Mouse (Mus musculus) intestine, postnatal 0 days (tissue): ENCODE measurements around the gene Timm29. TPM values are rescaled to one million over a fixed set of nuclear protein-coding genes. Genes with fewer than 3 reads are reported as not detected.

Experiments
- ATAC-seq: fragments of 200-750 bp; cut with Nextera tagmentation; 2 replicates; pipeline ENCODE4 v1.8.0; 2017; ENCODE audit warnings: mild to moderate bottlenecking, moderate TSS enrichment, moderate library complexity
- H3K27ac ChIP-seq: fragments of 300-500 bp; sonication (generic); 2 replicates; pipeline ENCODE4 v1.5.1; 2014; ENCODE audit warnings: mild to moderate bottlenecking, low read depth, low read length, moderate library complexity
- H3K27me3 ChIP-seq: fragments of 300-500 bp; sonication (generic); replicated peaks from 2 replicates; pipeline ENCODE4 v1.6.1; 2014; ENCODE audit warnings: low read length, mixed read lengths; ENCODE audit not compliant: control insufficient read depth, insufficient read depth
- H3K36me3 ChIP-seq: fragments of 300-500 bp; sonication (generic); 2 replicates; pipeline ENCODE4 v1.6.1; 2014; ENCODE audit warnings: mild to moderate bottlenecking, moderate library complexity; ENCODE audit not compliant: control insufficient read depth, insufficient read depth
- H3K4me1 ChIP-seq: fragments of 300-500 bp; sonication (generic); replicated peaks from 2 replicates; pipeline ENCODE4 v1.6.1; 2014; ENCODE audit warnings: antibody characterized with exemption, low read length, mixed read lengths; ENCODE audit not compliant: control insufficient read depth, insufficient read depth
- H3K4me2 ChIP-seq: fragments of 300-500 bp; sonication (generic); replicated peaks from 2 replicates; pipeline ENCODE4 v1.6.1; 2014; ENCODE audit warnings: low read depth, mild to moderate bottlenecking, moderate library complexity
- H3K4me3 ChIP-seq: fragments of 300-500 bp; sonication (generic); 2 replicates; pipeline ENCODE4 v1.5.1; 2014; ENCODE audit warnings: low read depth, low read length
- H3K9ac ChIP-seq: fragments of 300-500 bp; sonication (generic); 2 replicates; pipeline ENCODE4 v1.6.1; 2014; ENCODE audit warnings: mild to moderate bottlenecking, low read depth, low read length
- H3K9me3 ChIP-seq: fragments of 300-500 bp; sonication (generic); 2 replicates; pipeline ENCODE4 v1.6.1; 2016; ENCODE audit warnings: mixed run types; ENCODE audit not compliant: control insufficient read depth
- CTCF ChIP-seq: sonication (generic); IDR thresholded peaks from 2 replicates; pipeline ENCODE4 v1.5.1; 2016; ENCODE audit warnings: low read depth, mild to moderate bottlenecking, control low read depth, antibody characterized with exemption, moderate library complexity
- WGBS: fragments of 180-500 bp; shearing (Covaris S2); extraction: QIAGEN DNeasy Blood & Tissue Kit; methylation state at CpG from one replicate; pipeline ENCODE4 v1.1.7; 2014; 5-methylcytosine and 5-hydroxymethylcytosine counted together
- polyA plus RNA-seq: library from polyadenylated mRNA; unstranded; fragments of >200 nt; fragmentation: Nextera tagmentation; extraction: Ambion mirVana; gene quantifications from 2 replicates; pipeline ENCODE4 v1.2.1, GENCODE M21; 2015

Timm29 gene
- polyA plus RNA-seq, 1 experiment from 2014 or later: 15.9 TPM

GRCm38 (mm10) chr9:21605865-21606264 is 13.3 kb downstream of the Timm29 start:
- H3K9me3 ChIP-seq: no peaks in the 10 kb centered on the region
- no peaks in the 10 kb centered on the region for H3K27me3 ChIP-seq
- no peak overlapping the region for H3K4me3 ChIP-seq
- no peak for TF ChIP-seq CTCF
- no peak overlapping the region for H3K27ac ChIP-seq
- no peak overlapping the region for H3K4me2 ChIP-seq
- no peaks in the 10 kb centered on the region for H3K4me1 ChIP-seq
- H3K36me3 ChIP-seq: no peaks in the 10 kb centered on the region; the same call in 1 of the 2 replicates
- ATAC-seq: no peak
- 85% methylated on average over 5 of the region's 5 CpGs for WGBS
- no peak overlapping the region for H3K9ac ChIP-seq

GRCm38 (mm10) chr9:21606648-21607047 is 14.1 kb downstream of the Timm29 start:
- Histone ChIP-seq H3K4me3 (no peak overlapping the region), H3K4me2 (no peak overlapping the region), H3K9ac (no peak overlapping the region), H3K27ac (no peak overlapping the region), H3K9me3 (no peaks in the 10 kb centered on the region), H3K27me3 (no peaks in the 10 kb centered on the region), H3K36me3 (no peaks in the 10 kb centered on the region), H3K4me1 (no peaks in the 10 kb centered on the region)
- ATAC-seq: no peak
- TF ChIP-seq CTCF: no peak
- WGBS: 63% methylated on average over 1 of the region's 1 CpGs

- Histone ChIP-seq H3K4me3 (no peak overlapping the region), H3K9me3 (no peaks in the 10 kb centered on the region), H3K9ac (no peak overlapping the region), H3K27ac (no peak overlapping the region), H3K4me1 (no peaks in the 10 kb centered on the region), H3K4me2 (no peak overlapping the region), H3K36me3 (no peaks in the 10 kb centered on the region), H3K27me3 (no peaks in the 10 kb centered on the region)
- no peak for ATAC-seq
- 85% methylated on average over 1 of the region's 1 CpGs for WGBS
- no peak for TF ChIP-seq CTCF
Observed at GRCm38 (mm10) chr9:21609861-21610260, 17.3 kb downstream of the Timm29 start.

- H3K9ac ChIP-seq: peak overlapping the region; percentile 58
- 69% methylated on average over 15 of the region's 15 CpGs for WGBS
- H3K4me2 ChIP-seq: peak overlapping the region; percentile 69
- H3K36me3 ChIP-seq: no peaks in the 10 kb centered on the region
- no peaks in the 10 kb centered on the region for H3K9me3 ChIP-seq
- peak overlapping the region; percentile 81 for H3K4me3 ChIP-seq
- no peak for ATAC-seq
- no peaks in the 10 kb centered on the region for H3K27me3 ChIP-seq
- TF ChIP-seq CTCF: no peak
- peak overlapping the region; percentile 85 for H3K27ac ChIP-seq
- H3K4me1 ChIP-seq: no peaks in the 10 kb centered on the region
Observed at GRCm38 (mm10) chr9:21614864-21615616, 22.5 kb downstream of the Timm29 start.

- no peaks in the 10 kb centered on the region for H3K27me3 ChIP-seq
- H3K36me3 ChIP-seq: no peaks in the 10 kb centered on the region
- WGBS: under 1% methylated on average over 42 of the region's 45 CpGs
- peak within 1 kb of the TSS; percentile 81 for H3K4me3 ChIP-seq
- no peaks in the 10 kb centered on the region for H3K9me3 ChIP-seq
- no peaks in the 10 kb centered on the region for H3K4me1 ChIP-seq
- H3K4me2 ChIP-seq: peak within 1 kb of the TSS; percentile 69
- peak within 1 kb of the TSS; percentile 87 for H3K9ac ChIP-seq
- ATAC-seq: peak; percentile 95
- TF ChIP-seq CTCF: no peak
- peak within 1 kb of the TSS; percentile 92 for H3K27ac ChIP-seq
Observed at GRCm38 (mm10) chr9:21615617-21616231, 23.2 kb downstream of the Timm29 start, which contains the start of gene Smarca4. Smarca4 (plus strand) TSS chr9:21616169.

GRCm38 (mm10) chr9:21616232-21616781 is 23.8 kb downstream of the Timm29 start:
- no peak for TF ChIP-seq CTCF
- Histone ChIP-seq H3K4me1 (no peaks in the 10 kb centered on the region), H3K27ac (peak overlapping the region; percentile 92), H3K4me3 (peak overlapping the region; percentile 81), H3K4me2 (peak overlapping the region; percentile 69), H3K27me3 (no peaks in the 10 kb centered on the region), H3K36me3 (no peaks in the 10 kb centered on the region), H3K9me3 (no peaks in the 10 kb centered on the region), H3K9ac (peak overlapping the region; percentile 87)
- ATAC-seq: peak; percentile 58
- WGBS: under 1% methylated on average over 56 of the region's 57 CpGs
